Mouse (Mus musculus) CH12.LX (cell line): ENCODE measurements around the gene Sarnp. TPM values are rescaled to one million over a fixed set of nuclear protein-coding genes. Genes with fewer than 3 reads are reported as not detected.

Experiments
- DNase-seq: peaks from one replicate; pipeline ENCODE4 v3.0.0-alpha.2; 2013; ENCODE audit errors: extremely low read depth
- H3K27ac ChIP-seq: 2 replicates; pipeline ENCODE4 v1.5.1; 2012; ENCODE audit warnings: low read depth, mild to moderate bottlenecking, control low read depth, moderate library complexity; ENCODE audit not compliant: insufficient read depth
- H3K27me3 ChIP-seq: replicated peaks from 2 replicates; pipeline ENCODE3; 2012; ENCODE audit warnings: inconsistent platforms
- H3K36me3 ChIP-seq, 2 experiments: replicated peaks in 1 of 2; 2 replicates each; pipeline versions ENCODE3 to v1.6.1; 2012; ENCODE audit warnings: inconsistent platforms in 1 of 2, low read length in 1 of 2, mild to moderate bottlenecking in 1 of 2, mixed read lengths in 1 of 2, moderate library complexity in 1 of 2; ENCODE audit not compliant: control insufficient read depth in 1 of 2, insufficient read depth in 1 of 2
- H3K4me1 ChIP-seq, 2 experiments: 2 replicates each; pipeline ENCODE4 v1.6.1; 2012; ENCODE audit warnings: inconsistent platforms in 1 of 2, moderate library complexity in 1 of 2; ENCODE audit not compliant: insufficient read depth in 2 of 2, control insufficient read depth in 1 of 2
- H3K4me2 ChIP-seq: 2 replicates; pipeline ENCODE4 v1.6.1; 2012; ENCODE audit warnings: low read depth, mild to moderate bottlenecking, control low read depth; ENCODE audit not compliant: poor library complexity, insufficient read depth, severe bottlenecking
- H3K4me3 ChIP-seq, 3 experiments: fragments of 150-350 bp in 1 of 3; sonication (generic) in 1 of 3; replicated peaks in 1 of 3; 2 replicates each; pipeline versions ENCODE3 to v1.5.1; 2011 to 2012; ENCODE audit warnings: low read depth in 2 of 3, low read length in 2 of 3, mild to moderate bottlenecking in 2 of 3, moderate library complexity in 2 of 3, control low read depth in 1 of 3, improper control_type of control experiment in 1 of 3, inconsistent platforms in 1 of 3, mixed read lengths in 1 of 3; ENCODE audit not compliant: poor library complexity in 1 of 3
- H3K79me2 ChIP-seq: replicated peaks from 2 replicates; pipeline ENCODE4 v1.6.1; 2012; ENCODE audit warnings: mild to moderate bottlenecking, moderate library complexity; ENCODE audit not compliant: control insufficient read depth, poor library complexity, insufficient read depth, severe bottlenecking; ENCODE audit errors: extremely low read depth
- H3K9ac ChIP-seq: 2 replicates; pipeline ENCODE4 v1.6.1; 2012; ENCODE audit warnings: low read depth, mild to moderate bottlenecking, control low read depth, moderate library complexity; ENCODE audit not compliant: insufficient read depth
- H3K9me3 ChIP-seq: replicated peaks from 2 replicates; pipeline ENCODE3; 2012; ENCODE audit warnings: low read length, inconsistent platforms, mixed read lengths
- BHLHE40 ChIP-seq: IDR thresholded peaks from 2 replicates; pipeline ENCODE4 v1.6.1; 2011; ENCODE audit warnings: mild to moderate bottlenecking, low read depth, low read length, improper control_type of control experiment
- CHD2 ChIP-seq: IDR thresholded peaks from 2 replicates; pipeline ENCODE4 v1.6.1; 2011; ENCODE audit warnings: low read length, improper control_type of control experiment
- CTCF ChIP-seq, 2 experiments: IDR thresholded peaks in 1 of 2; conservative IDR thresholded peaks in 1 of 2; 2 replicates each; pipeline ENCODE4 v1.5.1; 2011 to 2012; ENCODE audit warnings: low read depth in 2 of 2, low read length in 2 of 2, improper control_type of control experiment in 1 of 2, inconsistent platforms in 1 of 2, mild to moderate bottlenecking in 1 of 2, moderate library complexity in 1 of 2
- EP300 ChIP-seq: IDR thresholded peaks from 2 replicates; pipeline ENCODE4 v1.6.1; 2011; ENCODE audit warnings: low read length, improper control_type of control experiment
- GABPA ChIP-seq: IDR thresholded peaks from 2 replicates; pipeline ENCODE4 v1.6.1; 2012; ENCODE audit warnings: low read depth, low read length, improper control_type of control experiment, inconsistent platforms; ENCODE audit not compliant: insufficient replicate concordance
- IRF4 ChIP-seq: IDR thresholded peaks from 2 replicates; pipeline ENCODE4 v1.6.1; 2014; ENCODE audit warnings: low read depth, mild to moderate bottlenecking, inconsistent platforms, low read length, improper control_type of control experiment
- JUND ChIP-seq: conservative IDR thresholded peaks from 2 replicates; pipeline ENCODE4 v1.6.1; 2011; ENCODE audit warnings: low read depth, low read length, improper control_type of control experiment
- KAT2A ChIP-seq: IDR thresholded peaks from 2 replicates; pipeline ENCODE4 v1.6.1; 2012; ENCODE audit warnings: low read length, improper control_type of control experiment, inconsistent platforms; ENCODE audit not compliant: insufficient replicate concordance
- MAFK ChIP-seq: IDR thresholded peaks from 2 replicates; pipeline ENCODE4 v1.6.1; 2011; ENCODE audit warnings: low read length, improper control_type of control experiment; ENCODE audit not compliant: insufficient replicate concordance
- MAX ChIP-seq: IDR thresholded peaks from 2 replicates; pipeline ENCODE4 v1.6.1; 2011; ENCODE audit warnings: low read length, improper control_type of control experiment
- MAZ ChIP-seq: IDR thresholded peaks from 2 replicates; pipeline ENCODE4 v1.6.1; 2012; ENCODE audit warnings: low read depth, mild to moderate bottlenecking, inconsistent platforms, low read length, improper control_type of control experiment, moderate library complexity
- MEF2A ChIP-seq: IDR thresholded peaks from 2 replicates; pipeline ENCODE4 v1.6.1; 2014; ENCODE audit warnings: low read depth, mild to moderate bottlenecking, inconsistent platforms, low read length, improper control_type of control experiment, borderline replicate concordance
- MYC ChIP-seq: IDR thresholded peaks from 2 replicates; pipeline ENCODE4 v1.6.1; 2011; ENCODE audit warnings: low read depth, mild to moderate bottlenecking, improper control_type of control experiment, low read length
- NRF1 ChIP-seq: IDR thresholded peaks from 2 replicates; pipeline ENCODE4 v1.6.1; 2014; ENCODE audit warnings: low read depth, mild to moderate bottlenecking, inconsistent platforms, low read length, improper control_type of control experiment, moderate library complexity
- PAX5 ChIP-seq: IDR thresholded peaks from 2 replicates; pipeline ENCODE4 v1.6.1; 2012; ENCODE audit warnings: low read length, inconsistent platforms, mixed read lengths
- POLR2A ChIP-seq: IDR thresholded peaks from 2 replicates; pipeline ENCODE4 v1.6.1; 2011; ENCODE audit warnings: low read depth, mild to moderate bottlenecking, improper control_type of control experiment, low read length
- RAD21 ChIP-seq: IDR thresholded peaks from 2 replicates; pipeline ENCODE4 v1.6.1; 2011; ENCODE audit warnings: low read depth, mild to moderate bottlenecking, low read length, improper control_type of control experiment, moderate library complexity
- SMC3 ChIP-seq: IDR thresholded peaks from 2 replicates; pipeline ENCODE4 v1.6.1; 2011; ENCODE audit warnings: low read depth, low read length, improper control_type of control experiment
- TBP ChIP-seq: conservative IDR thresholded peaks from 2 replicates; pipeline ENCODE4 v1.6.1; 2011; ENCODE audit warnings: low read depth, low read length, improper control_type of control experiment
- TCF12 ChIP-seq: IDR thresholded peaks from 2 replicates; pipeline ENCODE4 v1.6.1; 2014; ENCODE audit warnings: low read depth, mild to moderate bottlenecking, inconsistent platforms, low read length, improper control_type of control experiment
- UBTF ChIP-seq: IDR thresholded peaks from 2 replicates; pipeline ENCODE4 v1.6.1; 2012; ENCODE audit warnings: low read depth, mild to moderate bottlenecking, inconsistent platforms, low read length, improper control_type of control experiment, moderate library complexity
- USF1 ChIP-seq: IDR thresholded peaks from 2 replicates; pipeline ENCODE4 v1.6.1; 2014; ENCODE audit warnings: low read depth, mild to moderate bottlenecking, inconsistent platforms, low read length, improper control_type of control experiment
- ZC3H11A ChIP-seq: IDR thresholded peaks from 2 replicates; pipeline ENCODE4 v1.6.1; 2012; ENCODE audit warnings: low read depth, mild to moderate bottlenecking, inconsistent platforms, low read length, improper control_type of control experiment
- dilution Hi-C: fragments of 300-500 bp; cut with MboI; formaldehyde crosslinking; loops from 2 replicates; pipeline ENCODE4 v1.14.3; 2020; ENCODE audit warnings: low sequenced_read_pairs; ENCODE audit not compliant: extremely low pct_unique_long_range_greater_than_20kb, extremely low pct_ligation_motif_present
- in situ Hi-C: fragments of 300-500 bp; cut with MboI; formaldehyde crosslinking; loops from 3 replicates; pipeline ENCODE4 v1.14.3; 2019; ENCODE audit warnings: low sequenced_read_pairs, low pct_ligation_motif_present, low pct_unique_long_range_greater_than_20kb, mixed read lengths
- polyA plus RNA-seq: library from polyadenylated mRNA; unstranded; fragments of >175 nt; gene quantifications from 2 replicates; pipeline ENCODE4 v1.2.1, GENCODE M21; 2012; ENCODE audit warnings: low read depth; ENCODE audit not compliant: insufficient read length
- total RNA-seq, 2 experiments: library from RNA; depleted of rRNA; stranded (reverse); fragments of 300-350 nt in 1 of 2; fragments of >200 nt in 1 of 2; gene quantifications; 2 replicates each; pipeline ENCODE4 v1.2.3; 2012 to 2014

The Sarnp gene
- total and polyA plus RNA-seq, 3 experiments: 75.4 to 283 (median 170) TPM

GRCm38 (mm10) chr10:128780200-128780599 lies 36.9 kb upstream of the Sarnp start:
- in situ Hi-C loops: no loop called here
- H3K4me2 ChIP-seq: no peak overlapping the region
- TF ChIP-seq IRF4 (peak; percentile 74), JUND (peak; percentile 14; the same call in 1 of the 2 replicates), MAZ (no peak), NRF1 (no peak), PAX5 (no peak), EP300 (no peak)
- no peaks in the 10 kb centered on the region for H3K27me3 ChIP-seq
- H3K9me3 ChIP-seq: peaks cover 9% of the 10 kb centered on the region
- H3K36me3 ChIP-seq: no peaks in the 10 kb centered on the region
- dilution Hi-C loops: no loop called here
- no peak for DNase-seq
- H3K27ac ChIP-seq: no peak overlapping the region
- H3K4me1 ChIP-seq: peaks cover 4 to 19% of the 10 kb centered on the region in 2 experiments
- no peak overlapping the region for H3K9ac ChIP-seq
- H3K79me2 ChIP-seq: no peaks in the 10 kb centered on the region
- no peak overlapping the region for H3K4me3 ChIP-seq

GRCm38 (mm10) chr10:128790398-128791124 lies 26.6 kb upstream of the Sarnp start, which contains the start of gene Mmp19:
TSS of gene Mmp19 (plus strand) at chr10:128790910.
- no peak within 1 kb of the TSS for H3K4me2 ChIP-seq
- H3K4me1 ChIP-seq: peaks cover 7 to 24% of the 10 kb centered on the region in 2 experiments; a peak in 3 of 4 replicates
- H3K27ac ChIP-seq: no peak within 1 kb of the TSS
- no peaks in the 10 kb centered on the region for H3K27me3 ChIP-seq
- H3K36me3 ChIP-seq: no peaks in the 10 kb centered on the region
- H3K9ac ChIP-seq: no peak within 1 kb of the TSS
- no peak within 1 kb of the TSS for H3K4me3 ChIP-seq
- no peaks in the 10 kb centered on the region for H3K9me3 ChIP-seq
- dilution Hi-C loops (no loop called here), in situ Hi-C loops (no loop called here)
- DNase-seq: no peak
- no peak for TF ChIP-seq CHD2
- TF ChIP-seq BHLHE40: no peak
- TF ChIP-seq JUND: no peak
- no peak for TF ChIP-seq RAD21
- no peak for TF ChIP-seq ZC3H11A
- no peak for TF ChIP-seq MAFK
- no peak for TF ChIP-seq MEF2A
- TF ChIP-seq KAT2A: no peak
- TF ChIP-seq USF1: no peak
- no peak for TF ChIP-seq CTCF (conservative IDR thresholded peaks at IDR 0.05 in 1 of 2, IDR thresholded peaks at IDR 0.05 in 1 of 2; ENCODE audit: low read depth in 2 of 2, low read length in 2 of 2)
- no peak for TF ChIP-seq MYC
- no peak for TF ChIP-seq SMC3
- no peak for TF ChIP-seq MAX
- TF ChIP-seq TCF12: no peak
- no peak for TF ChIP-seq TBP
- TF ChIP-seq POLR2A: no peak
- no peak for TF ChIP-seq UBTF
- TF ChIP-seq GABPA: no peak
- no peak for TF ChIP-seq NRF1
- H3K79me2 ChIP-seq: no peaks in the 10 kb centered on the region
